8 mouse cellular contexts compared by ENCODE assay signal in genomic region chr2:119166901-119167865, GRCm38 (mm10). TPM values are rescaled to one million over a fixed set of nuclear protein-coding genes. Genes with fewer than 3 reads are reported as not detected.
DNase-seq lines count a peak whose midpoint lies in the region; ATAC-seq lines count a peak whose summit lies in the region.

Gene Gchfr (plus strand): TSS chr2:119167773.

- peak; percentile 5 for DNase-seq in thymus, postnatal 25 days
- DNase-seq in thymus, postnatal 14 days, result no peak
- DNase-seq in cerebellum, postnatal 10 days, result peak; percentile 65 to 69
- DNase-seq in gastrocnemius, adult 8-10 months (ENCODE audit: low spot score in 2 of 2), result peak; percentile 20 to 34
- peak; percentile 82 for DNase-seq in midbrain, embryonic 14.5 days

- peak within 1 kb of the TSS; percentile 50 for H3K4me3 ChIP-seq in hindbrain, embryonic 15.5 days
- H3K4me3 ChIP-seq in limb, embryonic 15.5 days, result peak within 1 kb of the TSS; percentile 56
- H3K4me3 ChIP-seq in midbrain, embryonic 14.5 days (replicated peaks; ENCODE audit: low read depth, low read length), result peak within 1 kb of the TSS; percentile 50
- H3K4me3 ChIP-seq in stomach, embryonic 14.5 days (ENCODE audit: low read depth, low read length), result peak within 1 kb of the TSS; percentile 42

- H3K27ac ChIP-seq in hindbrain, embryonic 15.5 days (replicated peaks), result no peak within 1 kb of the TSS
- H3K27ac ChIP-seq in limb, embryonic 15.5 days, result no peak within 1 kb of the TSS
- H3K27ac ChIP-seq in midbrain, embryonic 14.5 days (replicated peaks; ENCODE audit: low read depth, low read length), result no peak within 1 kb of the TSS
- no peak within 1 kb of the TSS for H3K27ac ChIP-seq in stomach, embryonic 14.5 days (ENCODE audit: low read length)

- peaks cover 15% of the 10 kb centered on the region for H3K27me3 ChIP-seq in hindbrain, embryonic 15.5 days
- peaks cover 18% of the 10 kb centered on the region for H3K27me3 ChIP-seq in limb, embryonic 15.5 days
- H3K27me3 ChIP-seq in midbrain, embryonic 14.5 days (ENCODE audit: control insufficient read depth, insufficient read depth, low read length), result peaks cover 21% of the 10 kb centered on the region
- no peaks in the 10 kb centered on the region for H3K27me3 ChIP-seq in stomach, embryonic 14.5 days (ENCODE audit: control insufficient read depth, insufficient read depth, low read length)

- no peaks in the 10 kb centered on the region for H3K9me3 ChIP-seq in hindbrain, embryonic 15.5 days
- H3K9me3 ChIP-seq in limb, embryonic 15.5 days, result no peaks in the 10 kb centered on the region
- H3K9me3 ChIP-seq in midbrain, embryonic 14.5 days (ENCODE audit: control insufficient read depth, low read length), result no peaks in the 10 kb centered on the region
- H3K9me3 ChIP-seq in stomach, embryonic 14.5 days (ENCODE audit: control insufficient read depth, low read depth, low read length), result no peaks in the 10 kb centered on the region

- H3K4me1 ChIP-seq in hindbrain, embryonic 15.5 days (replicated peaks), result peaks cover 16% of the 10 kb centered on the region
- H3K4me1 ChIP-seq in limb, embryonic 15.5 days, result peaks cover 15% of the 10 kb centered on the region
- H3K4me1 ChIP-seq in midbrain, embryonic 14.5 days (ENCODE audit: control insufficient read depth, insufficient read depth, low read length), result peaks cover 12% of the 10 kb centered on the region
- H3K4me1 ChIP-seq in stomach, embryonic 14.5 days (ENCODE audit: control insufficient read depth, insufficient read depth, low read length), result no peaks in the 10 kb centered on the region

- H3K36me3 ChIP-seq in hindbrain, embryonic 15.5 days, result no peaks in the 10 kb centered on the region
- 0 out of 2 replicates have a peak, but pooled peaks cover 7% of the 10 kb centered on the region for H3K36me3 ChIP-seq in limb, embryonic 15.5 days
- 0 out of 2 replicates have a peak, but pooled peaks cover 3% of the 10 kb centered on the region for H3K36me3 ChIP-seq in midbrain, embryonic 14.5 days (ENCODE audit: control insufficient read depth, insufficient read depth, low read length)
- no peaks in the 10 kb centered on the region; the same call in 1 of the 2 replicates for H3K36me3 ChIP-seq in stomach, embryonic 14.5 days (ENCODE audit: control insufficient read depth, insufficient read depth, low read length)

- H3K4me2 ChIP-seq in hindbrain, embryonic 15.5 days, result peak within 1 kb of the TSS; percentile 99
- H3K4me2 ChIP-seq in limb, embryonic 15.5 days, result peak within 1 kb of the TSS; percentile 99
- H3K4me2 ChIP-seq in midbrain, embryonic 14.5 days (ENCODE audit: low read length), result peak within 1 kb of the TSS; percentile 99
- H3K4me2 ChIP-seq in stomach, embryonic 14.5 days (replicated peaks; ENCODE audit: low read depth, low read length), result peak within 1 kb of the TSS; percentile 96

- under 1% methylated on average over 60 of the region's 60 CpGs for WGBS in hindbrain, embryonic 15.5 days
- WGBS in limb, embryonic 15.5 days, result under 1% methylated on average over 60 of the region's 60 CpGs
- WGBS in midbrain, embryonic 14.5 days, result under 1% methylated on average over 60 of the region's 60 CpGs
- under 1% methylated on average over 60 of the region's 60 CpGs for WGBS in stomach, embryonic 14.5 days

- ATAC-seq in hindbrain, embryonic 15.5 days (ENCODE audit: low FRiP score, low read depth), result peak; percentile 77
- peak; percentile 46 for ATAC-seq in limb, embryonic 15.5 days (ENCODE audit: insufficient number of reproducible peaks, low FRiP score, low TSS enrichment, low read depth)
- ATAC-seq in midbrain, embryonic 14.5 days (ENCODE audit: low FRiP score, low TSS enrichment), result peak; percentile 67
- peak; percentile 74 for ATAC-seq in stomach, embryonic 14.5 days (ENCODE audit: insufficient number of reproducible peaks, insufficient read depth, low FRiP score, low read depth)

- H3K9ac ChIP-seq in hindbrain, embryonic 15.5 days, result peak within 1 kb of the TSS; percentile 37
- H3K9ac ChIP-seq in limb, embryonic 15.5 days, result peak within 1 kb of the TSS; percentile 28
- peak within 1 kb of the TSS; percentile 45 for H3K9ac ChIP-seq in midbrain, embryonic 14.5 days (replicated peaks; ENCODE audit: low read length)
- 0 out of 2 replicates have a peak within 1 kb of the TSS, but pooled peaks have one; percentile 36 for H3K9ac ChIP-seq in stomach, embryonic 14.5 days (replicated peaks; ENCODE audit: low read depth, low read length)

RNA-seq across cellular contexts. Expression of gene Gchfr, which starts in this region (rescaled TPM):
- not detected for total RNA-seq in gastrocnemius, adult 8-10 months (2022)
- polyA plus RNA-seq in hindbrain, embryonic 15.5 days (2015; fragmentation: Nextera tagmentation; extraction: Ambion mirVana), result 9.4 and 10.0 TPM in 2 replicates
- 15.5 and 17.8 TPM in 2 replicates for polyA plus RNA-seq in limb, embryonic 15.5 days (2015; fragmentation: Nextera tagmentation; extraction: Ambion mirVana)
- polyA plus RNA-seq in midbrain, embryonic 14.5 days (2014; fragmentation: Nextera tagmentation; extraction: Ambion mirVana), result 7.4 and 8.6 TPM in 2 replicates
- 2.7 and 2.9 TPM in 2 replicates for polyA plus RNA-seq in stomach, embryonic 14.5 days (2014; fragmentation: Nextera tagmentation; extraction: Ambion mirVana)

Comparison
In these comparisons a context has a peak if more than half of its experiments do, and no peak if none do; other contexts are left out.
1. Peak in DNase-seq in gastrocnemius, adult 8-10 months; RNA of the gene not detected or under 1 TPM.